23 mouse cellular contexts compared by ENCODE assay signal in the genomic region with DNA sequence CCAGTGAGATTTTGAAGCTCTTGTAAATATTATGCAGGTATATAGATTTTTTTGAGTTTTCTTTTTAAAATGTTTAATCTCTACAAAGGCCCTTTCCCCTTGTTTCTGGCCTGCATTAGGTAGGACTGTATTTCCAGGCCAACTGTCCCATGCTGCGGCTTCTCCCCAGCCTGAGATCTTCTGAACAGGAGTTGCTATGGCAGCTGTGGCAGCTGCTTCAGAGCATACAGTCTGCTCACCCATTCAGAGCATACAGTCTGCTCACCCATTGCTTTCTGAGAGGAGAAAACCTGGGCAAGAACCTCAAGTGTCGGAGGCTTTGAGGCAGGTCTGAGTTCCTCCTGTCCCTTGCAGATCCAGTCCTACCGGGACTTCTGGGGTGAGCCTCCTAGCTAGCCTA. TPM values are rescaled to one million over a fixed set of nuclear protein-coding genes. Genes with fewer than 3 reads are reported as not detected.
DNase-seq lines count a peak whose midpoint lies in the region; ATAC-seq and TF ChIP-seq lines count a peak whose summit lies in the region.
"Had no signal": no experiment of that assay in that cellular context is flagged by ENCODE, and none has a peak within 500 bp of the region (broad histone marks: within the 10 kb centered on the region; RNA-seq: fewer than 3 reads in every experiment).

No protein-coding gene starts in this region.

- WGBS in forebrain, embryonic 13.5 days: 66% methylated on average over 3 of the region's 3 CpGs
- 60% methylated on average over 3 of the region's 3 CpGs for WGBS in forebrain, embryonic 12.5 days
- WGBS in stomach, postnatal 0 days: 57% methylated on average over 3 of the region's 3 CpGs

- H3K27me3 ChIP-seq in forebrain, embryonic 13.5 days: no peaks in the 10 kb centered on the region
- H3K27me3 ChIP-seq in forebrain, embryonic 12.5 days: no peaks in the 10 kb centered on the region
- no peaks in the 10 kb centered on the region for H3K27me3 ChIP-seq in stomach, postnatal 0 days (ENCODE audit: control insufficient read depth, insufficient read depth, low read length)
- H3K27me3 ChIP-seq: embryonic facial prominence, embryonic 12.5 days; liver, embryonic 15.5 days; lung, embryonic 15.5 days had no signal

- ATAC-seq in forebrain, embryonic 13.5 days: no peak
- no peak for ATAC-seq in forebrain, embryonic 12.5 days (ENCODE audit: low FRiP score)
- ATAC-seq in stomach, postnatal 0 days (ENCODE audit: low FRiP score, low TSS enrichment): no peak
- ATAC-seq: activated CD4-positive, CD25-positive, alpha-beta regulatory T cell, adult 4 months; intestine, postnatal 0 days had no signal

- H3K4me1 ChIP-seq in forebrain, embryonic 13.5 days: peaks cover 58% of the 10 kb centered on the region
- H3K4me1 ChIP-seq in forebrain, embryonic 12.5 days: peaks cover 40% of the 10 kb centered on the region
- no peaks in the 10 kb centered on the region; the same call in 1 of the 2 replicates for H3K4me1 ChIP-seq in stomach, postnatal 0 days (replicated peaks; ENCODE audit: control insufficient read depth, insufficient read depth)

- no peak overlapping the region for H3K9ac ChIP-seq in forebrain, embryonic 13.5 days
- no peak overlapping the region for H3K9ac ChIP-seq in forebrain, embryonic 12.5 days
- H3K9ac ChIP-seq in stomach, postnatal 0 days (ENCODE audit: low read length): no peak overlapping the region
- H3K9ac ChIP-seq: embryonic facial prominence, embryonic 12.5 days; liver, embryonic 15.5 days; lung, embryonic 15.5 days had no signal

- no peaks in the 10 kb centered on the region for H3K36me3 ChIP-seq in forebrain, embryonic 13.5 days (ENCODE audit: poor library complexity, severe bottlenecking)
- no peaks in the 10 kb centered on the region for H3K36me3 ChIP-seq in forebrain, embryonic 12.5 days (replicated peaks)
- H3K36me3 ChIP-seq in stomach, postnatal 0 days (ENCODE audit: control insufficient read depth, insufficient read depth, low read length): no peaks in the 10 kb centered on the region
- H3K36me3 ChIP-seq: embryonic facial prominence, embryonic 12.5 days; lung, embryonic 15.5 days had no signal

- no peaks in the 10 kb centered on the region; the same call in 1 of the 2 replicates for H3K9me3 ChIP-seq in forebrain, embryonic 13.5 days (replicated peaks)
- H3K9me3 ChIP-seq in forebrain, embryonic 12.5 days: no peaks in the 10 kb centered on the region
- H3K9me3 ChIP-seq in stomach, postnatal 0 days (ENCODE audit: control insufficient read depth, low read length): no peaks in the 10 kb centered on the region
- H3K9me3 ChIP-seq: embryonic facial prominence, embryonic 12.5 days; heart, embryonic 10.5 days; liver, embryonic 15.5 days; lung, embryonic 15.5 days had no signal

- no peak overlapping the region for H3K4me3 ChIP-seq in forebrain, embryonic 13.5 days
- H3K4me3 ChIP-seq in forebrain, embryonic 12.5 days (replicated peaks): no peak overlapping the region
- no peak overlapping the region for H3K4me3 ChIP-seq in layer of hippocampus, adult 2 months
- no peak overlapping the region for H3K4me3 ChIP-seq in stomach, postnatal 0 days (ENCODE audit: low read depth, low read length)
- H3K4me3 ChIP-seq: embryonic facial prominence, embryonic 12.5 days; heart, embryonic 10.5 days; liver, embryonic 15.5 days; lung, embryonic 15.5 days; myocyte had no signal

- H3K4me2 ChIP-seq in forebrain, embryonic 13.5 days: no peak overlapping the region
- H3K4me2 ChIP-seq in forebrain, embryonic 12.5 days: no peak overlapping the region
- H3K4me2 ChIP-seq in stomach, postnatal 0 days (replicated peaks; ENCODE audit: low read depth): no peak overlapping the region
- H3K4me2 ChIP-seq: embryonic facial prominence, embryonic 12.5 days; liver, embryonic 15.5 days; lung, embryonic 15.5 days had no signal

- no peak for TF ChIP-seq EP300 in stomach, postnatal 0 days (optimal IDR thresholded peaks at IDR 0.05)

- no peak for TF ChIP-seq CTCF in layer of hippocampus, adult 2 months (conservative IDR thresholded peaks at IDR 0.05)
- no peak for TF ChIP-seq CTCF in stomach, postnatal 0 days (IDR thresholded peaks at IDR 0.05; ENCODE audit: low read depth)

- H3K27ac ChIP-seq in forebrain, embryonic 13.5 days: peak overlapping the region; percentile 41; the same call in 1 of the 2 replicates
- no peak overlapping the region for H3K27ac ChIP-seq in forebrain, embryonic 12.5 days
- H3K27ac ChIP-seq in layer of hippocampus, adult 2 months: peak overlapping the region; percentile 4; the same call in 1 of the 2 replicates
- no peak overlapping the region for H3K27ac ChIP-seq in stomach, postnatal 0 days (replicated peaks)
- H3K27ac ChIP-seq: embryonic facial prominence, embryonic 12.5 days; heart, embryonic 10.5 days; liver, embryonic 15.5 days; lung, embryonic 15.5 days had no signal

- no peak for DNase-seq in layer of hippocampus, adult 2 months (ENCODE audit: low spot score in 2 of 2)
- no peak for DNase-seq in layer of hippocampus, postnatal 10 days (ENCODE audit: low spot score in 2 of 2)
- peak; percentile 63 for DNase-seq in retina, postnatal 1 day
- DNase-seq in retina, embryonic 14.5 days (ENCODE audit: low spot score): no peak
- DNase-seq in stomach, postnatal 0 days (ENCODE audit: low spot score): no peak
- DNase-seq in gastrocnemius, adult 8-10 months (ENCODE audit: low spot score in 2 of 2): no peak
- DNase-seq: adrenal gland, postnatal 10 days; cerebellum, adult 2 months; gastrocnemius, postnatal 10 days; kidney, postnatal 36 days; liver; lung, postnatal 4 days; right cerebral cortex, postnatal 25 days; thymus, postnatal 14 days had no signal

RNA-seq across cellular contexts. Expression of a gene that starts 16.3 kb away (rescaled TPM):
- 17.8 and 18.6 TPM in 2 replicates for polyA plus RNA-seq in forebrain, embryonic 13.5 days (2015; fragmentation: Nextera tagmentation; extraction: Ambion mirVana)
- polyA plus RNA-seq in forebrain, embryonic 12.5 days (2016; fragmentation: Nextera tagmentation; extraction: Ambion mirVana): 17.7 and 19.1 TPM in 2 replicates
- total RNA-seq in layer of hippocampus, adult 2 months (2021): 100 to 1,000 TPM; 121 to 128 TPM
- total RNA-seq in layer of hippocampus, postnatal 10 days (2021): 10 to 100 TPM; 63.1 to 64.4 TPM
- 5.1 and 5.4 TPM in 2 replicates for polyA plus RNA-seq in stomach, postnatal 0 days (2015; fragmentation: Nextera tagmentation; extraction: Ambion mirVana)
- total RNA-seq in gastrocnemius, adult 8-10 months (2022): 10 to 100 TPM; 24.6 to 32.4 (median 26.1) TPM

Comparison
In these comparisons a context has a peak if more than half of its experiments do, and no peak if none do; other contexts are left out.
1. H3K27ac ChIP-seq: peak in forebrain, embryonic 13.5 days (single experiment) and layer of hippocampus, adult 2 months (single experiment); none in forebrain, embryonic 12.5 days (single experiment) and stomach, postnatal 0 days (single experiment).